Mouse (Mus musculus) retina, postnatal 7 days (tissue): Measurements from ENCODE around the gene Sox5.

Experiments used
- DNase-seq: peaks from one replicate; pipeline ENCODE4 v3.0.0-alpha.2; 2012; ENCODE audit warnings: low read depth, low spot score

Gene Sox5

GRCm38 (mm10) chr6:144332027-144332426, 449.8 kb downstream of the Sox5 start:
- DNase-seq: no peak

- DNase-seq: no peak
Observed at GRCm38 (mm10) chr6:144329311-144329930, 452.4 kb downstream of the Sox5 start.

GRCm38 (mm10) chr6:144328779-144329178, 453.0 kb downstream of the Sox5 start:
- no peak for DNase-seq

GRCm38 (mm10) chr6:144326817-144327216, 455.0 kb downstream of the Sox5 start:
- DNase-seq: no peak

- no peak for DNase-seq
Observed at GRCm38 (mm10) chr6:144323372-144323771, 458.4 kb downstream of the Sox5 start.

- DNase-seq: no peak
Observed at GRCm38 (mm10) chr6:144322297-144323047, 459.3 kb downstream of the Sox5 start.

GRCm38 (mm10) chr6:144320327-144320726, 461.4 kb downstream of the Sox5 start:
- no peak for DNase-seq

GRCm38 (mm10) chr6:144319717-144320116, 462.1 kb downstream of the Sox5 start:
- no peak for DNase-seq

GRCm38 (mm10) chr6:144312781-144313754, 468.7 kb downstream of the Sox5 start:
- DNase-seq: peak; percentile 4

GRCm38 (mm10) chr6:144312282-144312780, 469.4 kb downstream of the Sox5 start:
- DNase-seq: no peak

GRCm38 (mm10) chr6:144311754-144312153, 470.0 kb downstream of the Sox5 start:
- DNase-seq: no peak

- peak; percentile 34 for DNase-seq
Observed at GRCm38 (mm10) chr6:144309171-144309570, 472.6 kb downstream of the Sox5 start.

GRCm38 (mm10) chr6:144307551-144308149, 474.1 kb downstream of the Sox5 start:
- DNase-seq: no peak

- DNase-seq: no peak
Observed at GRCm38 (mm10) chr6:144302823-144303222, 479.0 kb downstream of the Sox5 start.

GRCm38 (mm10) chr6:144301082-144301481, 480.7 kb downstream of the Sox5 start:
- DNase-seq: no peak

- DNase-seq: no peak
Observed at GRCm38 (mm10) chr6:144299503-144299858, 482.3 kb downstream of the Sox5 start.

- DNase-seq: no peak
Observed at GRCm38 (mm10) chr6:144298641-144299502, 482.9 kb downstream of the Sox5 start.

- no peak for DNase-seq
Observed at GRCm38 (mm10) chr6:144297846-144298245, 483.9 kb downstream of the Sox5 start.

- DNase-seq: no peak
Observed at GRCm38 (mm10) chr6:144297131-144297530, 484.6 kb downstream of the Sox5 start.

GRCm38 (mm10) chr6:144291526-144291925, 490.3 kb downstream of the Sox5 start:
- DNase-seq: no peak

GRCm38 (mm10) chr6:144286122-144286521, 495.7 kb downstream of the Sox5 start:
- no peak for DNase-seq
